Mouse (Mus musculus) urinary bladder, postnatal 10 days (tissue): ENCODE data around the gene Fam234b.

Experiments
- DNase-seq: peaks from one replicate; pipeline ENCODE4 v3.0.0; 2022; ENCODE audit warnings: low spot score

The Fam234b gene

DNA sequence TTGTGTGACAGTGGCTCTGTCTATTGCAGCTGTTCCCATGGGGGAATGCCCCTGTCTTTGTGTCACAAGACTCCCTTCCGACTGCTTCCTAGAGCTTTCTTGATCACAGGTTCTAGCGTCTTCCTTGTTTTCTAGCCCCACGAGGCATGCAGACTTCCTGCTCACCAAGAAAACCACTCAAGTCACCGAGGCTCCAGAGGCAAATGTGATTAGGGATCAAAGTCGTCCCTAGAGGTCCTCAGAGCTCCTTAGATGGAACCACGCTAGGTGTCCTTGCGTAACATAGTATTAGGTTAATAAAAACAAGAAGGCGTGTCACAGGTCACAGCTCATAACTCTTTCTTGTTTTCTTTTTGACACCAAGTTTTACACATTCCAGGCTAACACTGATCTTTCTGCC lies 13.8 kb upstream of the Fam234b start:
- no peak for DNase-seq

- no peak for DNase-seq
Observed at GRCm38 (mm10) chr6:135187076-135187917, 10.5 kb upstream of the Fam234b start.

DNA sequence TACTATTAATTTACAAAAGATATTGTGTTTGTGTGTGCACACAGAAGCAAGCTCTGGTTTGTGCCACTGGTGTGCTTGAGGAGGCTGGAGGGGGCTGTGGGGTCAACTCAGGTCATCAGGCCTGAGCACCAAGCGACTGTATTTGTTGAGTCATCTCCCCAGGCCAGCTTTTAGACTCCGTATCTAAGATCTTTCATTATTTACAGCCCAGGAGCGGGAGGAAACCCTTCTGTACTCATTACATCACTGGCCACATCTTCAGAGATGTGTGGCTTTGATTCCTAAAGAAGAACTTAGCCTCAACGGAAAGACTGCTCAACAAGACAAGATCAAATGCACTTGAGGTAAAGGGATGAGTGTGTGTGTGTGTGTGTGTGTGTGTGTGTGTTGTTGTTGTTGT lies 9.1 kb upstream of the Fam234b start:
- DNase-seq = no peak

DNA sequence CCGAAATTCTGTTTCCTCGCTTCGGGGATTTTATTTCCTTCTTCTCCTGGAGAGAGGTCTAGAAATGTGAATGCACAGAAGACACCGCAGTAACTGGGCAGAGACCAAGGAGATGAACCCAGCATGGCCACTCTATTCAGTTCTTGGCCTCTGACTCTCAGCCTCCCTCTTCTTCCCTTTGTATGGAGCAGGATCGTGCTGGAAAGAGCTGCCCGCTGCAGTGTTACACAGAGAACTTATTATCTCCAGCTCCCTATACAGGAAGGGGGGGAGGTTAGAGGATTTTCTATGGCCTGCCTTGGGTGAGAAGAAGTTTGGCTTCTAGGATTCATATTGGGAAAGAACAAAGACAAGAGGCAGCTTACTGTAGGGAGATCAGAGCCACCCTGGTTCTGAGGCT lies 7.7 kb upstream of the Fam234b start:
- DNase-seq = no peak

GRCm38 (mm10) chr6:135191906-135192305 lies 5.9 kb upstream of the Fam234b start:
- no peak for DNase-seq

GRCm38 (mm10) chr6:135192993-135193392 lies 4.8 kb upstream of the Fam234b start:
- DNase-seq = no peak

DNA sequence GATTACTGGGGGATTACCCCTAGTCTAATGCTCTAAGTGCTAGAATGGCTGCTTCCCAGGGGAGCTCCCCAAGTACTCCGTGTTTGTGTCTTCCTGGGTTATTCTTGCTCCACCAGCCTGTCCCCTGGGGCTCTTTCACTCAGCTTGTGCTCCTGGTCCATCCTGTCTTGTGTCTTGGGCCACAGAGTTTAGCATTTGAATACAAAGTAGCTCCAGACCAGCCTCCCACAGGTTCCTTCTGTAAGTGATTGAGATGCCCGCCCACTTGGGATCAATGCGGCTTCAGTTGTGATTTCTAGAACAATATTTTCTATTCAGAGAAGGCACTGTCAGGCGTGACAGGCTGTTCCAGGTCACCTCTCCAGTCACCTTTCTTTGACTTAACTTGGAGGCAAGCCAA lies 4.0 kb upstream of the Fam234b start:
- DNase-seq = no peak

DNA sequence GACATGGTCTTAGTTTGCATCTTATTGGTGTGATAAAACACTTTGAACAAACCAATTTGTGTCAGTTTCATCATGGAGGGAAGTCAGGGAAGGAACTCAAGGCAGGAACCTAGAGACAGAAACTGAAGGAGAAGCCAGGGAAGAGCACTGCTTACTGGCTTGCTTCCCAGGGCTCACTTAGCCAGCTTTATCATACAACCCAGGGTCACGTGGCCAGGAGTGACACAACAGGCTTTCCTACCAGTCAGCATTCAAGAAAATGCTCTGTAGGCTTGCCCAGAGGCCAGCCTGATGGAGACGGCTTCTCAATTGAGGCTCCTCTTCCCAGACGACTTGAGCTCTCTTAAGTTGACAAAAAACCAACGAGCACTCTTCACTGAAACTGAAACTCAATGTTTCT lies 2.9 kb upstream of the Fam234b start:
- no peak for DNase-seq

DNA sequence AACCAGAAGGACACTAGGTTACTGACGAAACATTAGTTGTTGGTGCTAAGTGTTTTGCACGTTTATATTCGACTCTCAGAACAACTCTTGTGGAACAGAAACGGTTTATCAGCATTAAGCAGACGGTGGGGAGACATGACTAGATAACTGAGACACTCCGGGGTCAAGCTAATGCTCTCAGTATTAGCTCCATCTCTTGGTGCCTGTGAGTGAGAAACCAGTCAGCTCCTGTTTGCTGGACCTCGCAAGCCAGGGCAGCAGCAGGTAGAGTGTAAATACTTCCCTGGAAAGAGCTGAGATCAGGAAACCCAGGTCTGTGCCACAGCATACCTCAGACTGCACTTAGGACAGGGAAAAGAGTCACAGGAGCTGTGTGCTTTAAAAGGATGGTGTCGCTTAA lies 1.1 kb upstream of the Fam234b start:
- no peak for DNase-seq

- no peak for DNase-seq
Observed at GRCm38 (mm10) chr6:135197446-135197845, 331 bp upstream of the Fam234b start.

DNA sequence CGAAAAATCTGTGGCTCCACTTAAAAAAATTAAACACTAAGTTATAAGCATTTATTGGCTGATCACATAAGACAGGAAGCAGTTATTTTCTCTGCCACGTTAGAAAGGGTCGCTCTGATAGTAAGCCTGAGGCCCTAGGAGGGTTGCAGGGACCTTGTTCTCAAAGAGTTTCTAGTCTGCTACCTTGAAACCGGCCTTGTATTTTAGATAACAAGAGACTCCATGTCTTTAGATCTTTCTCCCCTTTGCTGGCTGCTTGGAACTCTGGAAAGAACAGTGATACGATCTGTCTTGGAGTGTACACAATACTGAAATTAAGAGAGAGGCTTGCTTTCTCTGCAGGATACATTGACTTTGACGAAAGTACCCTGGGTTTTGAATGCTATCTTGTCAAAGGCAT lies 949 bp downstream of the Fam234b start:
- no peak for DNase-seq

GRCm38 (mm10) chr6:135200122-135200957 lies 2.6 kb downstream of the Fam234b start:
- no peak for DNase-seq

- no peak for DNase-seq
Observed at GRCm38 (mm10) chr6:135202668-135203067, 4.9 kb downstream of the Fam234b start.

- DNase-seq = no peak
Observed at GRCm38 (mm10) chr6:135203737-135204136, 6.0 kb downstream of the Fam234b start.

DNA sequence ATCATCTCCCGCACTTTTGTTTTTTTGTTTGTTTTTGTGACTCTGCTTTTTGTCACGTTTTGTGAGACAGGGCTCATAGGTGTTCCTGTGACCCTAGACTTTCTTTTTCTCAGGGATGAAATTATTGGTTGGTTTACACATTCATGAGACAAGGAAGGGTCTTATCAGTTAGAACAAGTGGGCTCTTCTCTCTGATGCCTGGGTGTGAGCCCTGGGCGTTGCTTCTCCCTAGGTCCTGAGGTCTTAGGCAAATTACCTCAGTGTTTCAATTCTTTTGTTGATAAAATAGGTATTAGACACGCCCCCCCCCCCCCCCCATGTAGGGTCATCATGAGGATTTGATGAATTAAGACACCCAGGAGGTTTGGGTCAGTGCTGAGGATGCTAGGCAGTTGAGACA lies 7.1 kb downstream of the Fam234b start:
- no peak for DNase-seq

DNA sequence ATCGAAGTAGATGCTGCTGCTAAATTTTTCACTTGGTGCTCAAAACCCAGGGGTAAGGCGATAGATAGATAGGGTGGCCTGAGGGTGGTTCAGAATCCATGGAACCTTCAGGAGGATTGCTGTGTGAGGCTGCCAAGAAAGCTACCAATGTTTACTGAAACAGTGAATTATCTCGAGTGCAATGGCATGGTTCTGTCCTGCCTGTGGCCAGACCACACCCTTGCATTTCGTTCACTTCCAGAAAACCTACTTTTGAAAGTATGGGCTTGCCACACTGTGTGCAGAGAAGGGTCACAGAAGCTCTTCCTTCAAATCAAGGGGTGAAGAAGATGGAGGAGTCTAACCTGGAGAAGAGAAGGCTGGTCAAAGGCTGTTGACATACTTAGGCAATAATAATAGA lies 8.0 kb downstream of the Fam234b start:
- no peak for DNase-seq

DNA sequence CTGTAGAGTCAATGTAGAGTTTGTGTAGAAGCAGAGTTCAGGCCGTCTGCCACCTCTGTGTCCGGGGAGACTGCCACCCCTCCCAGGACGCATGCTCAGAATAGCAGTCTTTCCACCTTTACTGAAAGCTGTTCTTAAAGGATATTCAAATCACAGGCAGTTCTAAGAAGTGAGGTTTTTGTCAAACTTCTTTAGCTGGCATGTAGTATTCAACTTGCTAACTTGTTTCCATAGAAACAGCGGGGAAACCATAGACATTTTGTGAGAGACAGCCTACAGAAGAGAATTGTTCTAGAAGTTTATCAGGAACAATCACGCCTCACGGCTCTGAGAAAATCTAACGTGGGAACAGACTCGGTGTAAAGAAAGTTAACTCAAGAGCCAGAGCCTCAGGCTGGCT lies 9.1 kb downstream of the Fam234b start:
- DNase-seq = no peak

- DNase-seq = no peak
Observed at GRCm38 (mm10) chr6:135211169-135211568, 13.4 kb downstream of the Fam234b start.

DNA sequence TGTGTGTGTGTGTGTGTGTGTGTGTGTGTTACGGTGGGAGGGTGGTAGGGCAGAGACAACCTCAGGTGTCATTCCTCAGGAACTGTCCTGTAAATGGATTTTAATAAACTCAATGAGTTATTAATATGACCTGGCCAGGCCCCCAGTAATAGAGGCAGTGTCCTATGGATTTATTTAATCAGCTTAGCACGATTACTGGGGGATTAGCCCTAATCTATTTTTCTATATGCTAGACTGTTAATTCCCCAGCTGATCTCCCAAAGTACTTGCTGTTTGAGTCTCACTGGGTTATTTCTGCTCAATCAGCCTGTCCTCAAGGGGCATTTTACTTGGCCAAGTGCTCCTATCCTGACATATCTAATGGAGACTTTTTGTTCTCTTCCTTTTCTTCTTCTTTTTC lies 14.9 kb downstream of the Fam234b start:
- DNase-seq = no peak

- no peak for DNase-seq
Observed at GRCm38 (mm10) chr6:135218330-135218729, 20.6 kb downstream of the Fam234b start.

DNA sequence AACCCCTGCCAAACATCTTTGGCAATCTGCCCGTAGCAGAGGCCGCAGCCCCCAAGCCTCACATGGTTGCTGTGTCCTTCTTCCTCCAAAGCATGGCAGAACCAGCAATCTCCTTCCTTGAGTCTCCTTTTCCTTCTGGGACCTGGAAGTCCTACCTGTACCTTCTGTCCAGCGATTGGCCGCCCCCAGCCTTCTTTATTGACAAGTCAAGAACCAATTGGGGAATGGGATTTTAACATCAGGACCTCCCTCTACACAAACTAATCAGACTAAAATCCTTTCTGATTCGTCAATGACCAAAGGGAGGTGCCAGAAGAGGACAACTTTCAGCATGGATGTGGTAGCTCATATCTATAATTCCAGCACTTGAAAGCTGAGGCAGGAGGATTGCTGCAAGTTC lies 22.1 kb downstream of the Fam234b start:
- DNase-seq = no peak

GRCm38 (mm10) chr6:135223786-135224416 lies 26.1 kb downstream of the Fam234b start:
- DNase-seq = no peak

DNA sequence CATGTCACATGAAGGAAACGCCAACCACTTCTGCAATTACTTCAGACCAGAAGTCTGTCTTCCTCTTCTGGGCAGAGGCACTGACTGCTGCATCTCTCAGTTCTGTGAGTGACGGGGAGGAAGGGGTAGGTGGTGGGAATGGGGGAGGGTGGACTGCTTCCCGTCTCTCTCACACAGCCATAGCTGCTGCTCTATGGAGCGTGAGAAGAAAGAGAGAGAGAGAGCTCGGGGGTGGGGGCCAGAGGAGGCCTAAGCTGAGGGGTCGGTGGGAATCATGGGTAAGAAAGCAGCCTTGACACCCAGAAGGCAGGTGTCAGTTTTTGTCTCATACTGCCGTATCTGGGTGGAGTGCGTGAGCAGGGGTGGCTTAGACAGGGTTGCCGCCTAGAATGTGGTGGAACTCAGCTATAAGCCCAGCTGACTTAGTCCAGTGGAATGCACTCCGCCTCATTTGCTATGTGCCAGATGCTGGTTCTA lies 30.7 kb downstream of the Fam234b start:
- DNase-seq = no peak
